ENCODE assay signal across 8 mouse cellular contexts in the genomic region with DNA sequence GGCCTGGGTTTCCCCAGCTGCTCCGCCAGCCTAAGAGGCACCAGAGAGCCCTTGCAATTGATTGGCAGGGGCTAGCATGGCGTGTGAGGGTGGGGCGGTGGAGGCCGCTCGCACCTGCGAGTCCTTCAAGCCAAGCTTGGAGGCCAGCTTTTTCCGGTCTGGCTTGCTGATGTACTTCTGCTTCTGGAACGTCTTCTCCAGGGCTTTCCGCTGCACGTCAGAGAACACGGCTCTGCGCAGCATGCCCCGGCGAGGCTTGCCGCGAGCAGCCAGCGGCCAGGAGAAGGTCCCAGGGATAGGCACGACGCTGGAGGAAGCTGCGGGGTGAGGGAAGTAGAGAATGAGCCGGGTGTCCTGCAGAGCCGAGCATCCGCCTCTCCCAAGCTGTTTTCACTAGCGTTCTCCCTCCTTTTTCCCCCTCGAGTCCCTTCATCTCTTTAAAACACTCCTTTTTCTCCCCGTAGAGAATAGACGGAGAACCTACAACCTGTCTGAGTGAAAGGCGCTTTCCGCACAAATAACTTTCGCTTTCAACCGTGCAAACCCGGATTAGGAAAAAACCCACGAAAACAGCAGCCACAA. TPM values are rescaled to one million over a fixed set of nuclear protein-coding genes. Genes with fewer than 3 reads are reported as not detected.
DNase-seq lines count a peak whose midpoint lies in the region; ATAC-seq and TF ChIP-seq lines count a peak whose summit lies in the region.

No protein-coding gene starts in this region.

- H3K79me2 ChIP-seq in heart, adult 2 months (replicated peaks; ENCODE audit: control insufficient read depth, insufficient read depth, low read length): no peaks in the 10 kb centered on the region
- no peaks in the 10 kb centered on the region for H3K79me2 ChIP-seq in myocyte (ENCODE audit: control insufficient read depth, insufficient read depth)

- H3K9me3 ChIP-seq in heart, postnatal 0 days (replicated peaks; ENCODE audit: control insufficient read depth, low read length): no peaks in the 10 kb centered on the region

- no peak for TF ChIP-seq CTCF in heart, adult 2 months (IDR thresholded peaks at IDR 0.05)
- TF ChIP-seq CTCF in brain, embryonic 14.5 days (IDR thresholded peaks at IDR 0.05; ENCODE audit: borderline replicate concordance, extremely low read depth, insufficient read depth, insufficient read length): no peak
- TF ChIP-seq CTCF in heart, postnatal 0 days (IDR thresholded peaks at IDR 0.05; ENCODE audit: low read depth): no peak

- ATAC-seq in heart, postnatal 0 days (ENCODE audit: insufficient read depth, low read depth): no peak
- ATAC-seq in cerebellum, adult (ENCODE audit: insufficient number of reproducible peaks, low FRiP score, low TSS enrichment): no peak

- no peaks in the 10 kb centered on the region for H3K36me3 ChIP-seq in heart, adult 2 months (ENCODE audit: control insufficient read depth, insufficient read depth, low read length)
- H3K36me3 ChIP-seq in heart, postnatal 0 days (replicated peaks; ENCODE audit: control insufficient read depth, insufficient read depth, low read length): no peaks in the 10 kb centered on the region
- no peaks in the 10 kb centered on the region for H3K36me3 ChIP-seq in myocyte (ENCODE audit: control insufficient read depth, insufficient read depth)

- peaks cover 29% of the 10 kb centered on the region for H3K27me3 ChIP-seq in heart, adult 2 months (ENCODE audit: control insufficient read depth, insufficient read depth, low read length)
- peaks cover 90% of the 10 kb centered on the region for H3K27me3 ChIP-seq in heart, postnatal 0 days (ENCODE audit: control insufficient read depth, insufficient read depth, low read length)
- peaks cover 10% of the 10 kb centered on the region for H3K27me3 ChIP-seq in myocyte (ENCODE audit: control insufficient read depth, insufficient read depth, insufficient read length)

- no peak overlapping the region for H3K27ac ChIP-seq in heart, adult 2 months
- no peak overlapping the region for H3K27ac ChIP-seq in heart, postnatal 0 days (ENCODE audit: low read depth)

- H3ac ChIP-seq in myocyte (ENCODE audit: control insufficient read depth, insufficient read length): no peak overlapping the region

- no peak overlapping the region for H3K9ac ChIP-seq in heart, adult 2 months (ENCODE audit: low read depth, low read length)
- no peak overlapping the region for H3K9ac ChIP-seq in heart, postnatal 0 days (replicated peaks; ENCODE audit: low read depth, low read length)

- under 1% methylated on average over 33 of the region's 33 CpGs for WGBS in heart, adult 2 months
- WGBS in heart, postnatal 0 days: under 1% methylated on average over 33 of the region's 33 CpGs

- peak overlapping the region; percentile 67 for H3K4me2 ChIP-seq in heart, postnatal 0 days (ENCODE audit: low read depth, low read length)
- peak overlapping the region; percentile 81 for H3K4me2 ChIP-seq in myocyte (ENCODE audit: low read depth)

- intact Hi-C loops in heart, adult 2 months (cut with DNase I): loop anchor here (5.0 kb wide), 1 partner anchor 119 kb away; no protein-coding TSS in a partner anchor

- H3K4me1 ChIP-seq in heart, adult 2 months (ENCODE audit: control insufficient read depth, insufficient read depth, low read length): no peaks in the 10 kb centered on the region
- H3K4me1 ChIP-seq in heart, postnatal 0 days (ENCODE audit: control insufficient read depth, insufficient read depth): peaks cover 14% of the 10 kb centered on the region; the same call in 1 of the 2 replicates

- peak; percentile 23 to 34 for DNase-seq in heart, adult 2 months
- DNase-seq in heart, adult 8-10 months (ENCODE audit: low spot score): no peak
- peak; percentile 74 for DNase-seq in brain, embryonic 14.5 days (ENCODE audit: low read depth)
- DNase-seq in heart, postnatal 0 days (ENCODE audit: low spot score): no peak
- DNase-seq in liver: peak; percentile 16
- DNase-seq in urinary bladder, postnatal 10 days (ENCODE audit: low spot score): no peak

- no peak for TF ChIP-seq POLR2A in heart, adult 2 months (IDR thresholded peaks at IDR 0.05; ENCODE audit: insufficient read depth, low read depth, low read length)
- no peak for TF ChIP-seq POLR2A in brain, embryonic 14.5 days (IDR thresholded peaks at IDR 0.05; ENCODE audit: borderline replicate concordance, extremely low read depth, insufficient read depth, insufficient read length, poor library complexity, severe bottlenecking)
- no peak for TF ChIP-seq POLR2A in myocyte (IDR thresholded peaks at IDR 0.05; ENCODE audit: insufficient read length, low read depth)

- no peak for TF ChIP-seq EP300 in heart, adult 2 months (IDR thresholded peaks at IDR 0.05; ENCODE audit: insufficient read depth, low read depth, low read length)
- no peak for TF ChIP-seq EP300 in heart, postnatal 0 days (IDR thresholded peaks at IDR 0.05; ENCODE audit: low read depth)

- peak overlapping the region; percentile 48 for H3K4me3 ChIP-seq in heart, adult 2 months
- H3K4me3 ChIP-seq in heart, postnatal 0 days (ENCODE audit: low read depth, low read length): peak overlapping the region; percentile 50
- peak overlapping the region; percentile 20 for H3K4me3 ChIP-seq in myocyte

TF ChIP-seq in myocyte, 11 proteins besides CTCF, POLR2A, EP300 and RAD21:
- TF ChIP-seq TCF3 (IDR thresholded peaks at IDR 0.05; ENCODE audit: insufficient read length, low read depth) (no peak), USF1 (IDR thresholded peaks at IDR 0.05; ENCODE audit: low read depth) (no peak), TCF12 (IDR thresholded peaks at IDR 0.05; ENCODE audit: insufficient read depth, poor library complexity, severe bottlenecking) (no peak), MYOG (IDR thresholded peaks at IDR 0.05; ENCODE audit: control insufficient read depth in 1 of 3, insufficient read depth in 1 of 3, insufficient read length in 2 of 3, low read depth in 2 of 3) (no peak), E2F4 (IDR thresholded peaks at IDR 0.05; ENCODE audit: insufficient read depth) (no peak), CEBPB (IDR thresholded peaks at IDR 0.05; ENCODE audit: insufficient read depth, poor library complexity, severe bottlenecking) (no peak), MYOD1 (IDR thresholded peaks at IDR 0.05; ENCODE audit: control insufficient read depth in 1 of 3, insufficient read length in 2 of 3, low read depth in 2 of 3) (no peak), REST (IDR thresholded peaks at IDR 0.05; ENCODE audit: insufficient read depth, insufficient read length) (no peak), SRF (IDR thresholded peaks at IDR 0.05; ENCODE audit: control insufficient read depth, insufficient read length, low read depth) (no peak), POLR2AphosphoS2 (IDR thresholded peaks at IDR 0.05; ENCODE audit: insufficient read length, low read depth) (no peak), MAX (IDR thresholded peaks at IDR 0.05; ENCODE audit: low read depth) (no peak)
TF ChIP-seq in myocyte: peak in this region for 0.

RNA-seq across cellular contexts. Expression of a gene that starts 3.2 kb away (rescaled TPM):
- not detected for total RNA-seq in heart, adult 2 months (2021)
- not detected in 2 replicates for polyA plus RNA-seq in heart, adult 2 months (2012; rRNA removed)
- not detected for total RNA-seq in heart, adult 8-10 months (2022)
- polyA plus RNA-seq in brain, embryonic 14.5 days (2012; rRNA removed): 9.6 and 14.1 TPM in 2 replicates
- not detected in 2 replicates for total RNA-seq in heart, postnatal 0 days (2014; rRNA removed; ENCODE audit: low replicate concordance)
- not detected in 2 replicates for polyA plus RNA-seq in heart, postnatal 0 days (2015; fragmentation: Nextera tagmentation; extraction: Ambion mirVana)
- not detected for polyA plus RNA-seq in myocyte (2012; fragmentation: generic; extraction: Trizol)

Comparison
In these comparisons a context has a peak if more than half of its experiments do, and no peak if none do; other contexts are left out.
1. DNase-seq: peak in heart, adult 2 months (2 of 2), brain, embryonic 14.5 days (single experiment) and liver (single experiment); none in heart, adult 8-10 months (single experiment), heart, postnatal 0 days (single experiment) and urinary bladder, postnatal 10 days (single experiment).
2. RNA of a gene that starts 3.2 kb away (polyA plus RNA-seq): 9.6 to 14.1 TPM in brain, embryonic 14.5 days; not detected in heart, adult 2 months, not detected in heart, postnatal 0 days and not detected in myocyte (single experiment); every median in the first group is over 10 times any median in the second.
3. Peak in every context shown above with its lines, with median percentiles within 50 percentile points of each other: H3K4me3 ChIP-seq.